Mouse (Mus musculus) liver, adult 2 months (tissue): Measurements from ENCODE around the gene Sipa1.

ENCODE experiments used
- CTCF ChIP-seq: fragments of 200-500 bp; IDR thresholded peaks from 2 replicates; pipeline ENCODE4 v1.5.1; 2011; ENCODE audit warnings: low read depth, low read length, control low read depth
- POLR2A ChIP-seq: fragments of 200-500 bp; IDR thresholded peaks from 2 replicates; pipeline ENCODE4 v1.6.1; 2011; ENCODE audit warnings: low read length, control low read depth; ENCODE audit not compliant: insufficient read depth; ENCODE audit errors: extremely low read depth

- TF ChIP-seq CTCF = no peak
- TF ChIP-seq POLR2A = no peak
Observed at GRCm38 (mm10) chr19:5645280-5645679, 18.2 kb downstream of the Sipa1 start.
